Mouse (Mus musculus) stomach, embryonic 14.5 days (tissue): Measurements from ENCODE around the gene Bri3bp. TPM values are rescaled to one million over a fixed set of nuclear protein-coding genes. Genes with fewer than 3 reads are reported as not detected.
A peak's percentile ranks its signal among the peaks of the same experiment; 100 is the strongest.

Experiments used
- ATAC-seq: fragments of 200-750 bp; cut with Nextera tagmentation; 2 replicates; pipeline ENCODE4 v1.8.0; 2017; ENCODE audit warnings: low read depth, moderate TSS enrichment; ENCODE audit not compliant: insufficient number of reproducible peaks, insufficient read depth, low FRiP score
- H3K27ac ChIP-seq: fragments of 300-500 bp; sonication (generic); 2 replicates; pipeline ENCODE4 v1.5.1; 2014; ENCODE audit warnings: mild to moderate bottlenecking, low read length, moderate library complexity, mixed read lengths
- H3K27me3 ChIP-seq: fragments of 300-500 bp; sonication (generic); 2 replicates; pipeline ENCODE4 v1.6.1; 2014; ENCODE audit warnings: low read length, control low read depth, mixed read lengths; ENCODE audit not compliant: control insufficient read depth, insufficient read depth
- H3K36me3 ChIP-seq: fragments of 300-500 bp; sonication (generic); 2 replicates; pipeline ENCODE4 v1.6.1; 2014; ENCODE audit warnings: mild to moderate bottlenecking, control low read depth, low read length, moderate library complexity, mixed read lengths; ENCODE audit not compliant: control insufficient read depth, insufficient read depth
- H3K4me1 ChIP-seq: fragments of 300-500 bp; sonication (generic); 2 replicates; pipeline ENCODE4 v1.6.1; 2014; ENCODE audit warnings: low read length, control low read depth, mixed read lengths; ENCODE audit not compliant: control insufficient read depth, insufficient read depth
- H3K4me2 ChIP-seq: fragments of 300-500 bp; sonication (generic); replicated peaks from 2 replicates; pipeline ENCODE4 v1.6.1; 2014; ENCODE audit warnings: low read depth, low read length, control low read depth
- H3K4me3 ChIP-seq: fragments of 300-500 bp; sonication (generic); 2 replicates; pipeline ENCODE4 v1.5.1; 2014; ENCODE audit warnings: low read depth, low read length, control low read depth
- H3K9ac ChIP-seq: fragments of 300-500 bp; sonication (generic); replicated peaks from 2 replicates; pipeline ENCODE4 v1.6.1; 2014; ENCODE audit warnings: low read depth, mild to moderate bottlenecking, control low read depth, low read length, moderate library complexity, mixed read lengths
- H3K9me3 ChIP-seq: fragments of 300-500 bp; sonication (generic); 2 replicates; pipeline ENCODE4 v1.6.1; 2016; ENCODE audit warnings: low read depth, low read length, control low read depth; ENCODE audit not compliant: control insufficient read depth
- WGBS: fragments of 180-500 bp; shearing (Covaris S2); extraction: QIAGEN DNeasy Blood & Tissue Kit; methylation state at CpG from one replicate; pipeline ENCODE4 v1.1.7; 2014; 5-methylcytosine and 5-hydroxymethylcytosine counted together
- polyA plus RNA-seq: library from polyadenylated mRNA; unstranded; fragments of >200 nt; fragmentation: Nextera tagmentation; extraction: Ambion mirVana; gene quantifications from 2 replicates; pipeline ENCODE4 v1.2.1, GENCODE M21; 2014

The Bri3bp gene
- polyA plus RNA-seq, 1 experiment from 2014 or later, result 34.1 TPM

- no peak overlapping the region for H3K4me2 ChIP-seq
- H3K36me3 ChIP-seq, result no peaks in the 10 kb centered on the region
- no peaks in the 10 kb centered on the region for H3K27me3 ChIP-seq
- ATAC-seq, result no peak
- H3K9ac ChIP-seq, result no peak overlapping the region
- no peak overlapping the region for H3K27ac ChIP-seq
- H3K9me3 ChIP-seq, result no peaks in the 10 kb centered on the region
- WGBS, result 61% methylated on average over 10 of the region's 10 CpGs
- H3K4me3 ChIP-seq, result no peak overlapping the region
- H3K4me1 ChIP-seq, result peaks cover 9% of the 10 kb centered on the region
These were observed 38.9 kb upstream of the Bri3bp start for GRCm38 (mm10) chr5:125402476-125402875.

DNA sequence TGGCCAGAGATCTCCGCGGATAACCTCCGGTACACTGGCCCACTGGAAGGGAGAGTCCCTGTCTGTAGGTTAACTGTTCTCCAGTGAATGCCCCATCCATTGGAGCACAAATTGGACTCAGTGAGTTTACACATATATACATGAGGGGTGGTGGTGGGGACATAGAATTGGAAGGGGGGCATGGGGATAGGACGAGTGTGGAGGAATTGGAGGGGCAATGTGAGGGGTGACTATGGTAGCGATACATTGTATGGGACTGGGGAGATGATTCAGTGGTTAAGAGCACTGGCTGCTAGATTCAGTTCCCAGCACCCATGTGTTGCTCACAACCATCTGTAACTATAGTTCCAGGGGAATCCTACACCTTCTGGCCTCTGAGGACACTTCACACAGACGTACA is 38.4 kb upstream of the Bri3bp start:
- H3K4me1 ChIP-seq, result peaks cover 9% of the 10 kb centered on the region
- H3K27me3 ChIP-seq, result no peaks in the 10 kb centered on the region
- WGBS, result 59% methylated on average over 6 of the region's 6 CpGs
- ATAC-seq, result no peak
- H3K4me3 ChIP-seq, result no peak overlapping the region
- H3K36me3 ChIP-seq, result no peaks in the 10 kb centered on the region
- H3K4me2 ChIP-seq, result no peak overlapping the region
- H3K9me3 ChIP-seq, result no peaks in the 10 kb centered on the region
- no peak overlapping the region for H3K27ac ChIP-seq
- no peak overlapping the region for H3K9ac ChIP-seq

GRCm38 (mm10) chr5:125403481-125404465 is 37.6 kb upstream of the Bri3bp start:
- H3K9me3 ChIP-seq, result no peaks in the 10 kb centered on the region
- H3K27ac ChIP-seq, result no peak overlapping the region
- 14% methylated on average over 31 of the region's 31 CpGs for WGBS
- no peak overlapping the region for H3K9ac ChIP-seq
- H3K4me2 ChIP-seq, result peak overlapping the region; percentile 85
- 0 out of 2 replicates have a peak, but pooled peaks have one; percentile 28 for ATAC-seq
- H3K4me1 ChIP-seq, result peaks cover 9% of the 10 kb centered on the region
- H3K36me3 ChIP-seq, result no peaks in the 10 kb centered on the region
- H3K4me3 ChIP-seq, result peak overlapping the region; percentile 62
- no peaks in the 10 kb centered on the region for H3K27me3 ChIP-seq

DNA sequence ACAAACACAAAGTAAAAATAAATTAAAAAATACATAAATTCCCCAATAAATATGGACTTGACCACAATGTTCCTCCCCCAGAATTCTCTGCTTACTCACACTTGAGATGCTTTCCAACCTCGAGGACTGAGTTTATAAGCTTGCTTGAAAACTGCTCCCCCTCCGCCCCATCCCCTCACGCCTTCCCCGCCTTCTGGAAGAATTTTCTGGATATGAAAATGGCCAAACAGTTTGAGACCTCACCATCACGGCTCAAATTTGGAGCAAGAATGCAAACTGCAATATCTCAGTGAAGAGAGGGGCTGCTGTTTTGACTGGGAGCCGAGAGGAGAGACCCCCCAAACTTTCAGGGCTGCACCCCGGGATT is 36.8 kb upstream of the Bri3bp start:
- Histone ChIP-seq H3K9me3 (no peaks in the 10 kb centered on the region), H3K4me3 (peak overlapping the region; percentile 62), H3K9ac (peak overlapping the region; percentile 64), H3K27ac (peak overlapping the region; percentile 84), H3K36me3 (no peaks in the 10 kb centered on the region), H3K4me1 (peaks cover 10% of the 10 kb centered on the region), H3K27me3 (no peaks in the 10 kb centered on the region), H3K4me2 (peak overlapping the region; percentile 85)
- WGBS, result 2% methylated on average over 7 of the region's 7 CpGs
- ATAC-seq, result no peak

- no peaks in the 10 kb centered on the region for H3K27me3 ChIP-seq
- H3K9me3 ChIP-seq, result no peaks in the 10 kb centered on the region
- 0% methylated on average over 28 of the region's 28 CpGs for WGBS
- no peaks in the 10 kb centered on the region for H3K36me3 ChIP-seq
- peak overlapping the region; percentile 85 for H3K4me2 ChIP-seq
- H3K27ac ChIP-seq, result peak overlapping the region; percentile 84
- H3K4me1 ChIP-seq, result peaks cover 15% of the 10 kb centered on the region
- peak overlapping the region; percentile 64 for H3K9ac ChIP-seq
- peak overlapping the region; percentile 62 for H3K4me3 ChIP-seq
- ATAC-seq, result no peak; the same call in 1 of the 2 replicates
These were observed 36.3 kb upstream of the Bri3bp start for GRCm38 (mm10) chr5:125404903-125405545.

DNA sequence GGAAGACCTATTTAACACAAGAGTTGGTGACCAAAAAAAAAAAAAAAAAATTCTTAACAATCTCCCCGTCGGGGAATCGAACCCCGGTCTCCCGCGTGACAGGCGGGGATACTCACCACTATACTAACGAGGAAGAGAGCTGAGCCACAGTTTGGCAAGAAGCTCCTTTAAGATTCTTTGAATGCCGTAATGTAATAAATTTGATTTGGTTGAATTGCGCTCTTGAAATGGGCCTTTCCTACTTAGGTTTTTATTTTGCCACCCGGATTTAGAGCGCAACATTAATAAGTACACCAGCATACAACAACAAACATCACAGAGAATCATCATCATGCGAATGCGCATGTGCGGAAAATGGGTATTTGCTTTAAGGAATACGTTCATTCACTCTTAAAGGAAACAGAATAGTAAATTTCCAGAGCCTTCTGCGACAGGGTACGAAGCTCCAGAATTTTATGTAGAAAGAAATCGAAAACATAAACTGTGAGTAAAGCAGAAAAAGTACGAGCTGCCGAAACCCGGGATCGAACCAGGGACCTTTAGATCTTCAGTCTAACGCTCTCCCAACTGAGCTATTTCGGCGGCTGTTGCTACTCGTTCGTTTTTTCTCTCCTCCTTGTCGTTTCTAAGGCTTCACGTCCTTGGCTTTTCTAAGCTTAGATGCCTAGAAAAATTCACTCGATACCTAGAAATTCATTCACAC is 35.7 kb upstream of the Bri3bp start:
- H3K4me1 ChIP-seq, result peaks cover 18% of the 10 kb centered on the region
- peak overlapping the region; percentile 62 for H3K4me3 ChIP-seq
- no peaks in the 10 kb centered on the region for H3K36me3 ChIP-seq
- under 1% methylated on average over 31 of the region's 31 CpGs for WGBS
- H3K9ac ChIP-seq, result peak overlapping the region; percentile 64
- ATAC-seq, result peak; percentile 58; the same call in 1 of the 2 replicates
- no peaks in the 10 kb centered on the region for H3K27me3 ChIP-seq
- H3K27ac ChIP-seq, result peak overlapping the region; percentile 90
- no peaks in the 10 kb centered on the region for H3K9me3 ChIP-seq
- H3K4me2 ChIP-seq, result peak overlapping the region; percentile 85

- no peaks in the 10 kb centered on the region for H3K27me3 ChIP-seq
- peak overlapping the region; percentile 45 for H3K9ac ChIP-seq
- H3K4me3 ChIP-seq, result peak overlapping the region; percentile 62
- peak overlapping the region; percentile 85 for H3K4me2 ChIP-seq
- no peaks in the 10 kb centered on the region for H3K36me3 ChIP-seq
- no peaks in the 10 kb centered on the region for H3K9me3 ChIP-seq
- H3K27ac ChIP-seq, result peak overlapping the region; percentile 90
- peak; percentile 40 for ATAC-seq
- H3K4me1 ChIP-seq, result peaks cover 18% of the 10 kb centered on the region
- WGBS, result 2% methylated on average over 20 of the region's 20 CpGs
These were observed 34.9 kb upstream of the Bri3bp start for GRCm38 (mm10) chr5:125406322-125407016.
